In genomic region chr2:127142577-127143157, GRCm38 (mm10) we compare ENCODE assay signal across 8 mouse cellular contexts. TPM values are rescaled to one million over a fixed set of nuclear protein-coding genes. Genes with fewer than 3 reads are reported as not detected.
DNase-seq lines count a peak whose midpoint lies in the region; ATAC-seq and TF ChIP-seq lines count a peak whose summit lies in the region.

No protein-coding gene starts in this region.

- intact Hi-C loops in heart, postnatal 36 days (cut with DNase I) = no loop called here

- no peak for TF ChIP-seq CTCF in E14TG2a.4 (conservative IDR thresholded peaks at IDR 0.05; ENCODE audit: low read length)
- no peak for TF ChIP-seq CTCF in forebrain, postnatal 0 days (IDR thresholded peaks at IDR 0.05; ENCODE audit: low read depth)

- peaks cover 34% of the 10 kb centered on the region for H3K4me1 ChIP-seq in E14TG2a.4 (replicated peaks; ENCODE audit: low read depth, low read length)
- H3K4me1 ChIP-seq in forebrain, postnatal 0 days (ENCODE audit: insufficient read depth) = peaks cover 5% of the 10 kb centered on the region
- H3K4me1 ChIP-seq in limb, embryonic 15.5 days = peaks cover 33% of the 10 kb centered on the region

- peak; percentile 95 for DNase-seq in heart, adult 11 months
- DNase-seq in heart, postnatal 36 days = no peak
- DNase-seq in forebrain, postnatal 0 days = no peak
- peak; percentile 21 for DNase-seq in thymus, postnatal 25 days
- DNase-seq in cerebellum, adult 9-10 months = no peak
- no peak for DNase-seq in layer of hippocampus, postnatal 10 days (ENCODE audit: low spot score in 2 of 2)

- ATAC-seq in forebrain, postnatal 0 days = peak; percentile 17; the same call in 1 of the 2 replicates
- no peak for ATAC-seq in limb, embryonic 15.5 days (ENCODE audit: insufficient number of reproducible peaks, low FRiP score, low TSS enrichment, low read depth)

- peak overlapping the region; percentile 63 for H3K9ac ChIP-seq in forebrain, postnatal 0 days
- peak overlapping the region; percentile 47 for H3K9ac ChIP-seq in limb, embryonic 15.5 days

- no peak overlapping the region for H3K27ac ChIP-seq in forebrain, postnatal 0 days (ENCODE audit: low read depth, low read length)
- no peak overlapping the region for H3K27ac ChIP-seq in limb, embryonic 15.5 days

- 13% methylated on average over 6 of the region's 6 CpGs for WGBS in forebrain, postnatal 0 days
- 11% methylated on average over 6 of the region's 6 CpGs for WGBS in limb, embryonic 15.5 days

- H3K36me3 ChIP-seq in E14TG2a.4 (ENCODE audit: insufficient read depth, low read length) = peaks cover 30% of the 10 kb centered on the region
- 0 out of 2 replicates have a peak, but pooled peaks cover 5% of the 10 kb centered on the region for H3K36me3 ChIP-seq in forebrain, postnatal 0 days (ENCODE audit: insufficient read depth)
- peaks cover 23% of the 10 kb centered on the region for H3K36me3 ChIP-seq in limb, embryonic 15.5 days

- H3K27me3 ChIP-seq in E14TG2a.4 (ENCODE audit: insufficient read depth, low read length) = peaks cover 38% of the 10 kb centered on the region
- no peaks in the 10 kb centered on the region for H3K27me3 ChIP-seq in forebrain, postnatal 0 days (ENCODE audit: insufficient read depth, low read length)
- H3K27me3 ChIP-seq in limb, embryonic 15.5 days = no peaks in the 10 kb centered on the region

- peak overlapping the region; percentile 89 for H3K4me2 ChIP-seq in forebrain, postnatal 0 days (ENCODE audit: low read depth)
- peak overlapping the region; percentile 76 for H3K4me2 ChIP-seq in limb, embryonic 15.5 days

- H3K9me3 ChIP-seq in E14TG2a.4 (ENCODE audit: low read length) = no peaks in the 10 kb centered on the region
- no peaks in the 10 kb centered on the region for H3K9me3 ChIP-seq in forebrain, postnatal 0 days (ENCODE audit: low read length)
- no peaks in the 10 kb centered on the region for H3K9me3 ChIP-seq in limb, embryonic 15.5 days

- peak overlapping the region; percentile 82 for H3K4me3 ChIP-seq in E14TG2a.4 (replicated peaks; ENCODE audit: low read length)
- peak overlapping the region; percentile 48 for H3K4me3 ChIP-seq in forebrain, postnatal 0 days (ENCODE audit: low read depth, low read length)
- H3K4me3 ChIP-seq in limb, embryonic 15.5 days = peak overlapping the region; percentile 66

RNA-seq across cellular contexts. Expression of gene Itpripl1, which starts 0.6 kb away (rescaled TPM):
- 10 to 100 TPM; 12.0 to 15.8 TPM for total RNA-seq in heart, postnatal 36 days (2021)
- total RNA-seq in forebrain, postnatal 0 days (2014; rRNA removed) = 11.0 and 16.9 TPM in 2 replicates
- polyA plus RNA-seq in forebrain, postnatal 0 days (2015; fragmentation: Nextera tagmentation; extraction: Ambion mirVana) = 15.5 and 16.0 TPM in 2 replicates
- polyA plus RNA-seq in limb, embryonic 15.5 days (2015; fragmentation: Nextera tagmentation; extraction: Ambion mirVana) = 26.0 and 26.8 TPM in 2 replicates
- 1 to 10 TPM; 4.1 to 4.5 TPM for total RNA-seq in layer of hippocampus, postnatal 10 days (2021)

RNA-seq across cellular contexts. Expression of gene Ncaph, which starts 8.9 kb away (rescaled TPM):
- 1 to 10 TPM; 1.9 to 2.0 TPM for total RNA-seq in heart, postnatal 36 days (2021)
- 8.0 and 10.9 TPM in 2 replicates for total RNA-seq in forebrain, postnatal 0 days (2014; rRNA removed)
- 10.8 and 11.0 TPM in 2 replicates for polyA plus RNA-seq in forebrain, postnatal 0 days (2015; fragmentation: Nextera tagmentation; extraction: Ambion mirVana)
- 61.3 and 62.5 TPM in 2 replicates for polyA plus RNA-seq in limb, embryonic 15.5 days (2015; fragmentation: Nextera tagmentation; extraction: Ambion mirVana)
- total RNA-seq in layer of hippocampus, postnatal 10 days (2021) = 1 to 10 TPM; 7.6 to 7.9 TPM

Comparison
In these comparisons a context has a peak if more than half of its experiments do, and no peak if none do; other contexts are left out.
1. DNase-seq: peak in heart, adult 11 months (single experiment) and thymus, postnatal 25 days (single experiment); none in heart, postnatal 36 days (0 of 2), forebrain, postnatal 0 days (single experiment), cerebellum, adult 9-10 months (single experiment) and layer of hippocampus, postnatal 10 days (0 of 2).
2. Peak in every context shown above with its lines, with median percentiles within 50 percentile points of each other: H3K4me3 ChIP-seq.